Mouse (Mus musculus) macrophage (primary cell): ENCODE data around the gene Pias4. TPM values are rescaled to one million over a fixed set of nuclear protein-coding genes. Genes with fewer than 3 reads are reported as not detected.

Experiments used
- H3K27ac ChIP-seq: fragments of 350-480 bp; formaldehyde crosslinking; 2 replicates; pipeline ENCODE4 v1.9.0; 2021
- H3K36me3 ChIP-seq: fragments of 350-480 bp; formaldehyde crosslinking; 2 replicates; pipeline ENCODE4 v1.9.0; 2021; ENCODE audit errors: inconsistent target
- H3K4me3 ChIP-seq: fragments of 350-480 bp; formaldehyde crosslinking; 2 replicates; pipeline ENCODE4 v1.9.0; 2021; ENCODE audit errors: inconsistent target
- H3K79me2 ChIP-seq: fragments of 350-480 bp; formaldehyde crosslinking; 2 replicates; pipeline ENCODE4 v1.9.0; 2021; ENCODE audit errors: inconsistent target
- WGBS: methylation state at CpG from one replicate; pipeline ENCODE4 v1.1.7; 2026; ENCODE audit warnings: inconsistent platforms; ENCODE audit not compliant: missing documents; 5-methylcytosine and 5-hydroxymethylcytosine counted together
- polyA plus RNA-seq: library from polyadenylated mRNA; stranded (reverse); fragments of 250-400 nt; gene quantifications from 3 replicates; pipeline ENCODE4 v1.2.4, GENCODE M21; 2018; ENCODE audit warnings: inconsistent platforms

The Pias4 gene
- polyA plus RNA-seq, 1 experiment from 2014 or later, result 21.5 TPM

DNA sequence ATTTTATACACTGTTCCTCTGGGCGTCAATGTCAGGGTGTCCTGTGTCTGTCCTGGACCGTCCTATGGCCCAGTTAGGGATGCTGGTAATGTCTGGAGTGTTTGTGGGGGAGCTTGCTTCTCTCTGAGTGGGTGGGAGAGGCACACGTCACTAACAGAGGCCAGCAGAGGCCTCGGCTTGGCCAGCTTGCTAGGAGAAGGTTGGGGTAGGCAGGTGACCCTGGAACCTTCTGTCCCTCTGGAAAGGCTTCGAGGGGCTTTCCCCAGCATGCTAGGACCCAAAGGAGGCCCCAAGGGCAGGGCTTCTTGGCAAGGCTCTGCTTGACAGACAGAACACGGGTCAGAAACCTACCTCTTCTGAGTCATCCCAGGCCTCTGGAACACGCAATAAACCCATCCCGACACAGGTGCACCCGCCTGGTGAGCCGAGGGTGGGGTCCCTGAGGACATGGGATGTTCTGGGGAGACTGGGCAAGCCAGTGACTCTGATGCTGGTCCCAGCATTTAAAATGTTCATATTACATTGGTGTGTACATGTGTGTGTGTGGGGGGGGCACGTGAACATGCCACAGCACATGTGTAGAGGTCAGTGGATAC is 28.8 kb upstream of the Pias4 start:
- no peak overlapping the region for H3K4me3 ChIP-seq
- H3K36me3 ChIP-seq, result no peaks in the 10 kb centered on the region
- 81% methylated on average over 11 of the region's 11 CpGs for WGBS
- H3K27ac ChIP-seq, result no peak overlapping the region
- H3K79me2 ChIP-seq, result no peaks in the 10 kb centered on the region

DNA sequence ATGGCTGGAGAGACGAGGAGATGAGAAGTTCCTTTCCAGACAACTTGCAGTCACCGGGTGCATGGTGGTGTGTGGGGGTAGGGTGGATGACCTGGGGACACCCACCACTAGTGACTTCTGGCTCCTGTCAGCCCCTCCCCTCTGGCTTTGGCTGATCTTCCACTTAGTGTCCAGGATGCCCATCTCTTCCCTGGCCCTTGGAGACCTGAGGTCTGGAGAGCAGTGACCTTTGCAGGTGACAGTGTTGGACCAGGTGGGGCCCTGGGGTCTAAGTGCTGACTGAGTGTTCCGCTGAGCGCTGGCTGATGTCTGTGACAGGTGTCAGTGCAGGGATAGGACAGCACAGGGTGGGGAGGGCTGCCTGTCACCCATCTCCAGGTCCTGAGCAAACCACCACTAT is 27.6 kb upstream of the Pias4 start:
- no peaks in the 10 kb centered on the region for H3K36me3 ChIP-seq
- WGBS, result 82% methylated on average over 4 of the region's 4 CpGs
- no peak overlapping the region for H3K27ac ChIP-seq
- no peaks in the 10 kb centered on the region for H3K79me2 ChIP-seq
- H3K4me3 ChIP-seq, result no peak overlapping the region

GRCm38 (mm10) chr10:81193991-81194774 is 26.5 kb upstream of the Pias4 start:
- 12% methylated on average over 29 of the region's 37 CpGs for WGBS
- Histone ChIP-seq H3K27ac (no peak overlapping the region), H3K79me2 (no peaks in the 10 kb centered on the region), H3K4me3 (no peak overlapping the region), H3K36me3 (no peaks in the 10 kb centered on the region)

DNA sequence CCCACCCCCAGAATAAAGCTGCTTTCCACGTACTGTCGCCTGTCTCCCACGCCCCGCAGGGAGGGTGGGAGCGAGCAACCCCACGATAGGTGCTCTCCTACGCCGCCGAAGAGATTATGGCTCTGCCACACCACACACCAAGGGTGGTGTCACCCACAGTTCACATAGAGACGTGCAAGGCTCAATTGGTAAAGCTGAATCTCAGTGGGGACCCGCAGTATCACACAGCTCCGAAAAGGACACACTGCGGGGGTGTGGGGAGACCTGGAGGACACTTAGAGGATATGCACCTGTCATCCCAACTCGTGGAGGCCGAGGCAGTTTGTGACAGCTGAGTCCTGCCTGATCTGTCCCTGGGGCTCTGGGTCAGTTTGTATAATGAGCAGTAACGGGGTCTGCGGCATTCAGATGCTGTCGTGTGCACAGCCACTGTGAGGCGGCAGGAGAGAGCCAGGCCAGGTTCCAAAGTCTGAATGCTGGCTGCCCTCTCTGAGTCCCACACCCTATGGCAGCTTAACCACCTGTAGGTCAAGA is 25.3 kb upstream of the Pias4 start:
- Histone ChIP-seq H3K36me3 (peaks cover 7% of the 10 kb centered on the region; the same call in 1 of the 2 replicates), H3K79me2 (peaks cover under 1% of the 10 kb centered on the region; the same call in 1 of the 2 replicates), H3K27ac (no peak overlapping the region), H3K4me3 (peak overlapping the region; percentile 11; the same call in 1 of the 2 replicates)
- 6% methylated on average over 19 of the region's 19 CpGs for WGBS

- Histone ChIP-seq H3K4me3 (peak overlapping the region; percentile 37), H3K27ac (peak overlapping the region; percentile 63), H3K36me3 (peaks cover 13% of the 10 kb centered on the region; the same call in 1 of the 2 replicates), H3K79me2 (peaks cover 6% of the 10 kb centered on the region; the same call in 1 of the 2 replicates)
- WGBS, result 1% methylated on average over 71 of the region's 93 CpGs
Observed at GRCm38 (mm10) chr10:81192270-81192967, 24.7 kb upstream of the Pias4 start.

DNA sequence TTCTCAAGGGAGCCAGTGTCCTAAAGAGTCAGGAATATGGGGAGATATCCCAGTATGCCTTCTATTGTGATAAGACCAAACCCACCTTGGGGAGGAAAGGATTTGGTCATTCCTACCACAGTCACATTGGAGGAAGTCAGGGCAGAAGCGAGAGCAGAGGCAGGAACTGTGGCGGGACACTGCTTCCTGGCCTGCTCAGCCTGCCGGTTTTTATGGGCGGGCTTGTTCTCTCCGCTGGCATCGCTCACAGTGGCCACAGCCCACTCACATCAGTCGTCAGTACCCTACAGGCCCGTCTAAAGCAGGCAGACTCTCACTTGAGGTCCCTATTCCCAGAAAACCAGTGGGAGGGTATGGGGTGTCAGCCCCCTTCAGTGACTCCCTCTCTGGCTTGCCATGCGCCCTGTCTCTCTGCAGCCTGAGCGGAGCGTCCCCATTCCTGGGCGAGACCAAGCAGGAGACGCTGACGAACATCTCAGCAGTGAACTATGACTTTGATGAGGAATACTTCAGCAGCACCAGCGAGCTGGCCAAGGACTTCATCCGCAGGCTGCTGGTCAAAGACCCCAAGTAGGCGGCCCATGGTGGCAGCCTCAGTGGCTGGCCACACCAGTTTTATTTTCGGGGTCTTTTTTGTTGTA is 23.7 kb upstream of the Pias4 start:
- peaks cover 19% of the 10 kb centered on the region; the same call in 1 of the 2 replicates for H3K36me3 ChIP-seq
- H3K79me2 ChIP-seq, result peaks cover 16% of the 10 kb centered on the region; the same call in 1 of the 2 replicates
- peak overlapping the region; percentile 37; the same call in 1 of the 2 replicates for H3K4me3 ChIP-seq
- WGBS, result 50% methylated on average over 18 of the region's 18 CpGs
- H3K27ac ChIP-seq, result peak overlapping the region; percentile 63

- no peak overlapping the region for H3K4me3 ChIP-seq
- H3K79me2 ChIP-seq, result peaks cover 19% of the 10 kb centered on the region; the same call in 1 of the 2 replicates
- H3K27ac ChIP-seq, result peak overlapping the region; percentile 63
- WGBS, result 47% methylated on average over 6 of the region's 6 CpGs
- H3K36me3 ChIP-seq, result peaks cover 19% of the 10 kb centered on the region; the same call in 1 of the 2 replicates
Observed at GRCm38 (mm10) chr10:81190912-81191321, 23.2 kb upstream of the Pias4 start.

DNA sequence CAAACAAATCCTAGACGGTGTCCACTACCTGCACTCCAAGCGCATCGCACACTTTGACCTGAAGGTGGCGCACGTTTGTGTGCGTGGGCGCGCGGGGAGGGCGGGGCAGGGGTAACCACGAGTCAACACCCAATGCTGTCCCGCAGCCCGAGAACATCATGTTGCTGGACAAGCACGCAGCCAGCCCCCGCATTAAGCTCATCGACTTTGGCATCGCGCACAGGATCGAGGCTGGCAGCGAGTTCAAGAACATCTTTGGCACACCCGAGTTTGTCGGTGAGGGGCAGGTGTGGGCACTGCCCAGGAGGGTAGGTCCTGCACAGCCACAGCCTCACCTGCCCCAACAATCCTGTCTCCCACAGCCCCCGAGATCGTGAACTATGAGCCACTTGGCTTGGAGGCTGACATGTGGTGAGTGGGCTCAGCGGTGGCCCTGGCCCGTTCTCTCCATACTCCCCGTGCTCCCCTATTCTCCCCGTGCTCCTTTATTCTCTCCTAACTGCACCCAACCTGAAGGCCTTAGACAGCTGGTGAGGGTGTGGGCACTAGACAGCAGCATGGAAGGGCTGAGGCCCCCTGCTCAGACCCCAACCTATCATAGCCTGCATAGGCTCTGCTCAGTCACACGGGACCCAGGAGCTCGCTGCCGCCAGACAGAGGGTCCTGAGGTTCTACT is 22.7 kb upstream of the Pias4 start:
- H3K79me2 ChIP-seq, result peaks cover 22% of the 10 kb centered on the region; the same call in 1 of the 2 replicates
- H3K36me3 ChIP-seq, result peaks cover 22% of the 10 kb centered on the region; the same call in 1 of the 2 replicates
- no peak overlapping the region for H3K4me3 ChIP-seq
- WGBS, result 81% methylated on average over 31 of the region's 31 CpGs
- peak overlapping the region; percentile 63 for H3K27ac ChIP-seq

- 92% methylated on average over 21 of the region's 26 CpGs for WGBS
- peaks cover 25% of the 10 kb centered on the region; the same call in 1 of the 2 replicates for H3K36me3 ChIP-seq
- no peak overlapping the region for H3K4me3 ChIP-seq
- H3K27ac ChIP-seq, result no peak overlapping the region
- H3K79me2 ChIP-seq, result peaks cover 28% of the 10 kb centered on the region; the same call in 1 of the 2 replicates
Observed at GRCm38 (mm10) chr10:81189821-81190220, 22.1 kb upstream of the Pias4 start.

- H3K79me2 ChIP-seq, result peaks cover 43% of the 10 kb centered on the region
- no peak overlapping the region for H3K4me3 ChIP-seq
- peaks cover 27% of the 10 kb centered on the region for H3K36me3 ChIP-seq
- 88% methylated on average over 9 of the region's 9 CpGs for WGBS
- no peak overlapping the region for H3K27ac ChIP-seq
Observed at GRCm38 (mm10) chr10:81187161-81187560, 19.4 kb upstream of the Pias4 start.

DNA sequence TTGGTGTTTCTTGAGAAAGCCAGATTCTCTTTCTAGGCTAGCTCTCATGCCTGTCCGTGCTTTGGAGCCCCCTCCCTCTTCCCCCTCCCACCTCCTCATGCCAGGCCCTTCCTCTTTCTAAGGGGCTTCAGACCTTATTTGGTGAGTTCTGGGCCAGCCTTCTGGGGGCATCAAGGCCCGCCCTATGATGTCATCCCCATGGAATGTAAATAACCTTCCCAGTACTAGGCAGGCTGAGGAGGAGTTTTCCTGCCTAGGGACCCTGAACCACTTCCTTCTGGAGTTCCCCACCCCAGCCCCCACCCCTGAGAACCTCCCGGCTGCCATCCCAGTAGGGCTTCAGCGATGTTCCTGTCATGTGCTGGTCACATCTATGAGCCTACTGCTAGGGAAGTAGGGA is 17.0 kb upstream of the Pias4 start:
- Histone ChIP-seq H3K79me2 (peaks cover 54% of the 10 kb centered on the region), H3K4me3 (no peak overlapping the region), H3K36me3 (peaks cover 51% of the 10 kb centered on the region), H3K27ac (no peak overlapping the region)
- WGBS, result 90% methylated on average over 4 of the region's 4 CpGs

DNA sequence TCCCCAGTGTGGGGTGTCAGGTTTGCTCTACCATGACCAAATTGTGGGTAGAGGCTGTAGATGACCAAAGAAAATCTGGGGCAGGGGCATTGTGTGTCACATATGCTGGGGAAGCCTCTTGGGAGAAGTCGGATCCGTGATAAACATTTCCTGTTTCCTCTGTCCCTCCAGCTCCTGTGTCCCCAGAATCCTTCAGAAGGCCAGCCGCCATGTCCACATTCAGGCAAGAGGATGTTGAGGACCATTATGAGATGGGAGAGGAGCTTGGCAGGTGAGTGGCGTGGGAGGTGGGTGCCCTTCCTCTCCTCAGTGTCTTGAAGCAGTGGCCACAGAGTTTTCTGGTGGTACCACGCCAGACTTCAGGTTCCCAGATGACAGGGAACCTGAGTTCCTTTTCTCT is 16.1 kb upstream of the Pias4 start, which contains the start of gene 4930442H23Rik:
Gene 4930442H23Rik, minus strand, starts transcription at position 45 of the 400 bp plus-strand sequence.
- WGBS, result 82% methylated on average over 5 of the region's 5 CpGs
- peaks cover 58% of the 10 kb centered on the region for H3K36me3 ChIP-seq

More for the DNA sequence above, 16.1 kb upstream of the Pias4 start, which contains the start of gene 4930442H23Rik:
- peaks cover 64% of the 10 kb centered on the region for H3K79me2 ChIP-seq
- peak within 1 kb of the TSS; percentile 63 for H3K4me3 ChIP-seq
- peak within 1 kb of the TSS; percentile 66 for H3K27ac ChIP-seq
